Mouse (Mus musculus) thymus, postnatal 14 days (tissue): ENCODE data around the gene Cyp4f13.

Experiments
- DNase-seq: peaks from one replicate; pipeline ENCODE4 v3.0.0; 2021

Gene Cyp4f13

DNA sequence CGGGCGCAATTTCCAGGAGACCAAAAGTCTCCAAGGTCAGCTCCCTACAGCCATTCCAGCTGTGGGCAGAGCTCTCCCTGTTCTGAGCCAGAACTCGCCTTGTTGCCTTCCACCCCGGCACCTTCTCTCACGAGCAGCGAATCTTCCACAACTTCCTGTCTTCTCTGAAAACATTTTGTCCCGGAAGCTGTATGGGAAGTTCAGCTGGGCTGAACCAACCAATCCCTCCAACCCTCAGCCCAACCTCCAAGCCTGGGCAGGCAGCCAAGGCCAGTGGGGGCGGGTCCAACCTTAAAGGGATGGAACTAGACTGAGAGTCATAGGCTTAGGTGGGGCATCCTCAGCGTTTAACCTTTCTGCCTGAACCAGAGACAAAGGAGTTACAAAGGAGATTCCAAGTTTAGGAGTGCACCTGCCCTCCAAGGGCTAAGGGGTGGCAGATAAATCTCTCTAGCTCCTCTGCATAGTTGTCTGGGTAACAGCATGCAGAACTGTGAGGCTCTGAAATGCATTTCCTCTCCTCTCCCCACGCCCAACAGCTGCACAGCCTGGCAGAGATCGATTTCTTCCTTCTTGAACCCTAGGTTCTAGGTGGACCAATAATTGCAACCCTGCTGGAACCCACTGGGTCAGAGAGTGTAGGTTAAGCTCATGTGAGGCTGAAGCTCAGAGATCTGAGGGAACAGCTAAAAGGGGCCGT lies at the start of gene Cyp4f13:
Cyp4f13 (minus strand) TSS at position 188 of the 700 bp plus-strand sequence.
- DNase-seq, result peak; percentile 94

DNA sequence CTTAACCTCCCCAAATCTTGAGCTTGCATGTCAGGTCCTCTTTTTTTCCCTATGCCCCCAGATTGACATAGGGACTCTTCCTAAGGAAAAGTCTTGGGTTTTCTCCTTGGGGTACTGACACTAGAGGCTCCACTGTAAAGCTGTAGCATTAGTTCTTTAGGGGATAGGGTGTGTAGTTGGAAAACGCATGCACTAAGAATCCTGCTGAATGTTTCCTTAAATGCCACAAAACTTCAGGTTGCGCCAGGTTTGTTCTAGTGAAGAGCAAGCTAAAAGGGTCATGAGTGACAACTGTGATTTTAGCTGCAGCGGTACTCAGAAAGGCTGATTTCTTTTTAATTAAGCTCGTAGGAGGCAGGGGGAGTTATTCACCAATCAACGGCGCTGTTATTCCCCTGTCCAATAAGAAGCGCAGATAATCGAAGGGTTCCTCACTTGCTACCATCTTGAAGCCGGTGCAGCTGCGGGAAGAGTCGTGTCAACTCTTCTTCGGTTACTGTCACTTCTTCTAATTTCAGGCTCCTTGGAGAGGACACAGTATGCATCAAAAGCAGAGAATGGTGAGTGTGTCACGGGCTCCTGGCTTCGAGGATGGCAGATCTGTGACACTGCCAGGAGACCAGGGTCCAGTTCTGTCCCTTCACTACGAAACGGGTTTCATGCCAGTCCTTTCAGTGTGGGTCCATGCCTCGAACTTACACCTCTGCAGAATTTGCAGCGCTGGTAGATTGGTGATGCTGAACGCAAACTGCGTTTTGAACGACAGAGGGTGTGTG lies 45.7 kb upstream of the Cyp4f13 start, which contains the start of gene Zfp952:
Zfp952 (plus strand) TSS at position 431 of the 776 bp plus-strand sequence.
- DNase-seq, result peak; percentile 81

DNA sequence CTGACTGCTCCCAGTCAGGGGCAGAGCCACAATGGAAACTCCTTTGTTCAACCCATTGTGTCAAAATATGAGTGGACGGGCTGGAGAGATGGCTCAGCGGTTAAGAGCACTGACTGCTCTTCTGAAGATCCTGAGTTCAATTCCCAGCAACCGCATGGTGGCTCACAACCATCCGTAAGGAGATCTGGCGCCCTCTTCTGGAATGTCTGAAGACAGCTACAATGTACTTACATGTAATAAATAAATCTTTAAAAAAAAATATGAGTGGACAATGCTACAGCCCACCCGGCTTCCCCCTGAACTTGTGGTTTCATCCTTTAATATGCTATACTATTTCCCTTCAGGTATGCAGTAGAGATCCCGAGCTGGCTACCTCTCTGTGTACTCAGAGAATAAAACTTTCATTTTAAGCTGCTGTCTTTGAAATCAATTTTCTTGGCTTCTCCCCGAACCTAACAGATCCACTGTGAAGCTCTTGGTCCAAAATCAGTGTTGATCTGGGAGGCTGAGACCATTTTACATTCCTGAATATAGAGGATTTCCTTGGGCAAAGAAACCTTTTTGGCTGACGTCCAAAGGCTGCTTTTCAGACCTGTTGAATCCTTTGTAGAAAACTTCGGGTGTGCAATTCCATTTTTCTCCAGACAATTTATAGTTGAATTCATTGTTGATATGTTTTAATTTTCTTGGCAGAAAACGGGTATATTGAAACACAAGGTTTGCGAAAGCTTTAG lies 44.9 kb upstream of the Cyp4f13 start:
- DNase-seq, result peak; percentile 53

DNA sequence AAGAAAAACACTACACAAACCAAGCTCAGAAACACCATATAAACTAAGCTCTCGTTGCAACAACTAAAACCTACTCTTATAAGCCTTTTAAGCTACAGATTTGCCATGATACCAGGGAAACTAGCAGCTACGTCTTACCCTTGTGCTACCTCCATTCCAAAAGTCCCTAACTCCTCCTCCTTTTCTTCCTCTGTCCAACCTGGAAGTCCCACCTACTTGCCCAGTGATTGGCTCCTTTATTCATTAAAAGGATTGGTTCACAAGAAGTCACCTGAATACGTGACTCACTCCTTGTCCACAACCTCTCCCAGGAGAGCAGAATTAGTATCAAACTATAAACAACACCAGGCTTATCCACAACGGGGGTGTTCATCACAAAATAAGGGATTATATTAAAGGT lies 39.1 kb upstream of the Cyp4f13 start:
- no peak for DNase-seq

DNA sequence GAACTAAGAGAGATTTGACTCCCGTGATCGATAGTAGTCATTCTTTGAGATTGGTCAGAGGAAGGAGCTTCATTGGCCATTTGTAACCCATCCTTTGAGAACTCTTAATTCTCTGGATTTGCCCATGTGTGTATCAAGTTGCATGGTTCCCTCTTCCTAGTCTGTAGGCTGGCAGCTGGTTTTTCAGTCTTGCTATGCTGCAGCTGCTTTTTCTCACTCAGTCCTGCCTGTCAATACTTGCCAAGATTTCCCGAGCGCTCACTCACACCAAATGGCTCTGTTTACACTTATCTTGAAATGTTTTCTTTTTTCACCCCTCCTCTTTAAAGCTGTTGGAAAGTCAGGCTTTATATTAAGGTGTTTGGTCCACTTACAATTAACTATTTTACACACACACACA lies 34.2 kb upstream of the Cyp4f13 start:
- DNase-seq, result no peak

DNA sequence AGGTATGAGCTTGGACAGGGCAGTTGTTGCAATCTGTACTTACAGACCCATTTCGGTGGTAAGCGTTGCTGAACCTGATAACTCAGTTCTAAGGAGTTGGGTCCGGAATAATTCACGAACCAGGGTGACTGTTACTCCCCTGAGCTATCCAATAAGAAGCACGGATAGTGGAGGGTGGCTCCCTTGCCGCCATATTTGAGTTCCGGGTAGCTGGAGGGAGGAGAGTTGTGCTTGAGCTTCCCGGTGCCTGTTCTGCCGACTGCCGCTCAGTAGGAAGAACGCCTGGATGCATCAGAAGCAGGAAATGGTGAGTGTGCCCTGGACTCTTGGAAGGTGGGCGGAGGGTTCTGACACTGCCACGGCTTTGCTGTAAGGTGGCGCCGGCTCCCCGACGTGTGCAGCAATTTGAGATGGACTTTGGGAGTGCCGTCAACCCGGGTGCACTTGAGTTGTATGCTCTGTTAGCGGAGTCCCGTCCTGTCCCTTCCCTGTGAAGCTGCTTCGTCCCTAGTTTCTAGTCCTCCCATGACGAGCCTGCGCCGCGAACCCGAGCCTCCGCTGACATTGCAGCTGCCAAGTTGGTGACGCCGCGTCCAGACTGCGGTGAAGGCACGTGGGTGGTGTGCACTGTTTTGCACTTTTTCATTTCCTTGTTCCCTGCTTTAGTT lies 18.6 kb upstream of the Cyp4f13 start, which contains the start of gene Zfp472:
Zfp472 (plus strand) TSS at position 192 of the 668 bp plus-strand sequence.
- peak; percentile 91 for DNase-seq

DNA sequence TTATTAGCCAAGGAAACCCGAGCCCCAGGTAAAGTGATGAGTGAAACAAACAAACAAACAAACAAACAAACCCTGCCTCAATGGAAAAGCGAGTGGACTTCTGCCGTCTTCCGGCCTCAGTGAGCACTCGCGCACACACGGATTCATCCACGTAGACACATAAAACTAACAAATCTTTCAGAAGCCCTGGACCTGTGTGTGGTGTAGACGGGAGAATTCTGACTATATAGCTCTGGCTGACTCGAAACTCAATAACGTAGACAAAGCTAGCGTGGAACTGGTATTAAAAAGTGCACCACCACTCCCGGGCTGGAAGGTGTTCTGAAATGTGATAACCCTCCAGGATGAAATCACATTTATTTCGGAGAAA lies 18.0 kb upstream of the Cyp4f13 start:
- DNase-seq, result no peak

DNA sequence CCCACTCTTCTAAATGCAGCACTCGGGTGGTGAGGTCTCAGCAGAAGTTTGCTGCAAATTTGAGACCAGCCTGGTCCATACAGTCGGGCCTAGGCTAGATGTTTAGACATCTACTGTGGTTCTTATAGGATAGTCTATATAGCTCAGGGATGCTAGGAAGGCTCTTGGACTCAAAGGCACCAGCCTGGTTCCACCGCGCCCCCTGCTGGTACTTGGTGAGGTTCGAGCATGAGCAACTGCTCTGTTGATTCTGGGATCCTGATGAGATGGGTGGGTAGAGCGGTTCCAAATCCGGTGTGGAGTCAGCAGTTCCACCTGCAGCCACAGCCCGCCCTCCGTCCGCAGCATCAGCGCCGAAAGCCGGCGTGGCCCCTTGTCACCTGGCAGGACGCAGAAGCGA lies 4.2 kb upstream of the Cyp4f13 start:
- DNase-seq, result peak; percentile 87

DNA sequence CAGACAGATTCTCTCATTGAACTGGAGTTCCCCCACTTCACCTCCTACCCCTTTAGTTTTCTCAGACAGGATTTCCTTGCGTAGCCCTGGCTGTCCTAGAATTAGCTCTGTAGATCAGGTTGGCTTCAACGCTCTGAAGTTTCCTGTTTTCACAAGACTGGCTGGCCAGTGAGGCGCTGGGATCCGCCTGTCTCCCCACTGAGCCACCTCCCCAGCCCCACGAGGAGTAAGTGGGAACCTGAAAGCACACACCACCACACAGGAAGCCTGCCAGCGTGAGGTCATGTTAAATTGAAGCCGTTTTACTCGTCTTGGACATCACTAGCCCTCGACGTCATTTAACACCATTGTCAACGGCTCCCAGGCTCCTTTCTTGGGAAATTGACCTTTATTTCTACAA lies 3.8 kb upstream of the Cyp4f13 start:
- no peak for DNase-seq

DNA sequence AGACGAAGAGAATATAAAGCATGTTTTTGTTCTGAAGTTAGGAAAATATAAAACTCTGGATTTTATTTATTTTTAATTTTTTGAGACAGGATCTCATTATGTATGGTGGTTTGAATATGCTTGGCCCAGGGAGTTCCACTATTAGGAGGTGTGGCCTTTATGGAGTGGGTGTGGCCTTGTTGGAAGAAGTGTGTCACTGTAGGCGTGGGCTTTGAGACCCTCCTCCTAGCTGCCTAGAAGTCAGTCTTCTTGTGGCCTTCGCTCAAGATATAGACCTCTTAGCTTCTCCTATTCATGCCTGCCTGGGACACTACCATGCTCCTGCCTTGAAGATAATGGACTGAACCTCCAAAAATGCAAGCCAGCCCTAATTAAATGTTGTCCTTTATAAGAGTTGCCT lies 2.9 kb upstream of the Cyp4f13 start:
- DNase-seq, result no peak

DNA sequence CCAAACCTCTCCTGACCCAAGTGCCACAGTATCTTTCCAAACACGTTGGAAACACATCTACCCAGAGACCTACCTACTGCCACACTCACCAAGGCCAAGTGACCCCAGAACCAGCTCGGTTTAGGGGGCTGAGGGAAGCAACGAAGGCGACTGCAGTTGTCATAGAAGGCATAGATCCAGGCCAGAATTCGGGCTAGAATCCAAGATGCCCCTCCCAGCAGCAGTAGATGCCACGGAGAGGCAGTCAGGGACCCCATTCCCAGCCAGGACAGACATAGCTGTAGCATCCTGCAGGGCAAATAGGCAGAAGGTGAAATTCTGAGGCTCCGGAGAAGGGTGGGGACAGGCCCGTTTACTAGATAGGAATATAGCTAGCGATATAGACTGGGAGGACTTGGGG lies 486 bp downstream of the Cyp4f13 start:
- DNase-seq, result peak; percentile 29

DNA sequence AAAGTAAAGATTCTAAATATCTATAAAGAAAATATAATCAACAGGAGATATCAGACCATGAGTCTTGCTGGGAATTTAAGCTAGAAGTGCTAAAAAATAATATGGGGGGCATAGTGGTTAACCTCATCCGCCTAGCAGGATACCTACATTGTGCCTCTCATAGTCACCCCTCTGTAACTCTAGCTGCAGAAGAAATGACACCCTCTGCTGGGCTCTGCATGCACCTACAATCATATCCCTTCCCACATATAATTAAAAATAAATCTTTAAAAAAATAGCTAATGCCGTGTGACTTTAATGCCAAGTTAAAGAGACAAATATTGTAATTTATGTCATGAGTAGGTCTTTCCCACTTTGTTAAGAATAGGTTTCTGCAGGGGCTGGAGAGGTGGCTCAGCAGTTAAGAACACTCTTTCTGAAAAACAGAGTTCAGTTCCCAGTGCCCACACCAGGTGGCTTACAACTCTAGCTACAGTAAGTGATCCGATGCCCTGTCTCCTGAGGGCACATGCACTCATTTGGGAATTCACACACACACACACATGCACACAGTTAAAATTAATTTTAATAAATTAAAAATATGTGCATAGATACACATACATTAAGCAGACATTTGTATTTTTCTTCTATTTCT lies 2.7 kb downstream of the Cyp4f13 start:
- DNase-seq, result no peak

DNA sequence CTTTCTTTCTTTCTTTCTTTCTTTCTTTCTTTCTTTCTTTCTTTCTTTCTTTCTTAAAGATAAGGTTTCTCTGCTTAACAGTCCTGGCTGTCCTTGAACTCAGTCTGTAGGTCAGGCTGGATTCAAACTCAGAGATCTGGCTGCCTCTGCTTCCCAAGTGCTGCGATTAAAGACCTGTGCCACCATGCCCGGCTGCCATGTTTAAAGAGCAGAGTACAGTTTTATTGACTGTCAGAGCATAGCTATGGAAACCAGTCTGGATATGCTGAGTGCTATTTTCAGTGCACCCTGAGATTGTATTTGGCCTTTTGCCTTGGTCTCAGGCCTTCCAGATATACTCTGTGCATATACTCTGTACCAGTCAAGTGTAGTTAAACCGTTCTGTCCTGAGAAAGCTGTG lies 3.5 kb downstream of the Cyp4f13 start:
- no peak for DNase-seq

DNA sequence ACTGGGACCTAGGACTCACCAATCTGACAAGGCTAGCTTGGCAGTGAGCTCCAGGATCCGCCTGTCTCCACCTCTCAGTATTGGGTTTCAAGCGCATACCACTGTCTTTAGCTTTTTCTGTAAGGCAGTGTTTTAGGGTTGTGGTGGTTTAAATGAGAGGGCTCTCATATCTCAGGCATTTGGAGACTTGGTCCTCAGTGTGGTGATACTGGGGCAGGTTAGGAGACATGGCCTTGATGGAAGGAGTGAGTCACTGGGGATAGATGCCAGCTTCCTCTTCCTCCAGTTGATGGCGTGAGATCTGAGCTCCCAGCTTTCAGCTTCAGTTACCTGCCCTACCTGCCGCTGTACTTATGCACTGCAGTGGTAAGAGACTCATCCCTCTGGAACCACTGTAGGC lies 7.4 kb downstream of the Cyp4f13 start:
- DNase-seq, result no peak

DNA sequence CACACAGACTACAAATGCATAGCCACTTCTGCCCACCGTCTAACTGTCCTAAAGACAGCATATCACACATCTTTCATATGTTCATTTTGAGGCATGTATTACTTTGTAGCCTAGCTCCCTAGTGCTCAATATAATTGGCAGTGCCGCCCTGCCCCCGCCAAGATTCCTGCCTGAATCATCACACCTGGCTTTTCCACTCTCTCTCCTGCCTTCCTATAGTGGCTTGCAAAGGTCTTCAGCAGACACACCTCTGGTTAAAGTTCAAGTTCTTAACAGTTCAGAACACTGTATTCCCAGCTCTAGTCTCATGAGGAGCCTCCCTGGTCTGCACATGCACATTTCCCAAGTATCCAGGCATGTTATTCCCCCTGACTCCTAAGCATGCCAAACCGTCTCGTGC lies 19.4 kb downstream of the Cyp4f13 start:
- DNase-seq, result no peak

DNA sequence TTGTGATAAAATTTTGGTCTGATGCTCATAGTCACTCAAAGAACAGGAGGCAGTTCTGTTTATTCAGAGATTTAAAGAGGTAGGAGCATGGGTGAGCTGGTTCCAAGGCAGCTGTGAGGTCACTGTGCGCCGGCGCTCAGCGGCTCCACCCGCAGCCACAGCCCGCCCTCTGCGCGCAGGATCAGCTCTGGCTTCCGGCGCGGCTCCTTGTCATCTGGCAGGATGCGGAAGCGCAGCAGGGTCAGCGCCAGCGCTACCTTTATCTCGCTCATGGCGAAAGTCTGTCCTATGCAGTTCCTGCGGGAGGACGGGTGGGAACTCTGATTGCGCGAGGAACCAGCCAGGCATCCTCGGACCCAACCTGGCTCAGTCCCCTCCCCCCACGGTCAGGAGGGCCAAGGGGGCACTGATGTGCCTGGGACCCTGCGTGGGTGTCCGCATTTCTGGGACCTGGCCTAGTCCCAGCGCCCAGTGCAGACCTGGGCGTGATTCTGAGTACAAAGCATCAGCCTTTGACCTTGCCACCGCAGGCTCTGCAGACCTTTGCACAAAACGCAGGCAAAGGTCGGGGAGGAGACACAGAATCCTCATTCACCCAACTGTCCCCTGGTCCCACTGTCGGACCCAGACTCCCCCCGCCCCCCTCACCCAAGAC lies 22.4 kb downstream of the Cyp4f13 start:
- peak; percentile 79 for DNase-seq

DNA sequence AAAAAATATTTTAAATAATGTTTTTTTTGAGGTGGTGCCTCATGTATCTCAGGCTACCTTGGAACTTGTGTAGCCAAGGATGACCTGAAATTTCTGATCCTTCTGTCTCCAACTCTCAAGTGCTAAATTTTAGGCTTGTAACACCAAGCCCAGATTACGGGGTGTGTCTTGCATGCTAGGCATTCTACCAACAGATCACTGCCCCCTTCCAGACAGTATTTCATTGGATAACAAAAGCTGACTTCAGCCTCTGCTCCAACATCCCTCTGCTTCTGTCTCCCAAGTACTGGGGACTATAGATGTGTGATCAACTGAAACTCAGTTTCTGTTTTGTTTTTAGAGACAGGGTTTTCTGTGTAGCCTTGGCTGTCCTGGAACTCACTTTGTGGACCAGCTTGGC lies 23.5 kb downstream of the Cyp4f13 start:
- DNase-seq, result no peak

DNA sequence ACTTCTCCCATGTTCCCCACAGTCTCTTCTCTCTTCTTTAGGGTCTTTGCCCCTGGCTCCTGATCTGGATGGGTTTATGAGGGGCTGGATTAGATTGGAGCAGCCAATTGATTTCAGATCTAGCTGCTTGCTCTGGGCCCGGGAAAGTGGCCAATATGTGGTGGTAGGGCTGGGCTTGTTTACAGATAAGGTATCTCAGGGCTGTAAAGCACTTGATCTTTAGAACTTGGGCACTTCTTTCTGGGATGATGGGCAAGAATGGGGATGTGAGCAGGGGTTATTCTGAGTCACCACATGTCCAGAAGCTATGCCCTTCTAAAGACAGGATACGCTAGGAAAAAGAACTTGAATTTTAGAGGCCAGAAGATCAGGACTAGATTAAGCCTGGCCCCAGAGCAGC lies 28.1 kb downstream of the Cyp4f13 start:
- no peak for DNase-seq

DNA sequence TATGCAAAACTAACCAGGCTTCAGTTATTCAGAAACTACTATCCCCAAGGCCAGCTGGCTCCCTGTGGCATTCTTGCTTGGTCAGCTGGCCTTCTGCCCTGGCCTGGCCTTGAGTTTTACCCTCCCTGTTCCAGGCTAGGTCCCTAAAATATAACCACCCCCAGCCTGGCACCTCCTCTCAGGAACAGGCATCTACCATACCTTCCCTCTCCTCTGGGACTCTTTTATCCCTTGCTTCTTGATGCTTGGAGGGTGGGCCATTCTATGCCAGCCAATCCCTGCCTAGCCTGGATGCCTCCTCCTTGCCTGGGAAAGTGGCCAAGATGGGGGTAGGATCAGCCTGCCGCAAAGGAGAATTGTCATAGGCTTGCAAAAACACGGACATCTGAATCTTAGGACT lies 30.1 kb downstream of the Cyp4f13 start, which contains the start of gene Cyp4f14:
Cyp4f14 (minus strand) TSS at position 212 of the 400 bp plus-strand sequence.
- DNase-seq, result no peak

DNA sequence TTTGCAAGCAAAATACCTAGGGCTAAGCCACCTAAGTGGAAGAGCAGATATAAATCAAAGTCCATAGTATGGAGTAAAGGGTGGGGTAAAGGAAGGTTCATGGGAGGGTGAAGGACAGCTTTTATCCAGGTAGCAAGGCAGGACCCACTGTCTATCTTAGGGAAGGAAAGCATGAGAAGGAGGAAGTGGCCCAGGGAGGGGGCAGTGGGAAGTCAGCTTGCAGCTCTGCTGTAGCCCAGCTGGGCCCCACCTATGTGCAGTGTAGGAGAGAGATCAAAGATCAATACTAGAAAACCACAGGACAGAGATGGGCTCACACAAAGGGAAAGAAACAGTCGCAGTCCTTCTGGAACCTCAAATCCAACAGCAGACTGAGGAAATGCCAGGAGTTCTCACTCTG lies 31.1 kb downstream of the Cyp4f13 start:
- no peak for DNase-seq

DNA sequence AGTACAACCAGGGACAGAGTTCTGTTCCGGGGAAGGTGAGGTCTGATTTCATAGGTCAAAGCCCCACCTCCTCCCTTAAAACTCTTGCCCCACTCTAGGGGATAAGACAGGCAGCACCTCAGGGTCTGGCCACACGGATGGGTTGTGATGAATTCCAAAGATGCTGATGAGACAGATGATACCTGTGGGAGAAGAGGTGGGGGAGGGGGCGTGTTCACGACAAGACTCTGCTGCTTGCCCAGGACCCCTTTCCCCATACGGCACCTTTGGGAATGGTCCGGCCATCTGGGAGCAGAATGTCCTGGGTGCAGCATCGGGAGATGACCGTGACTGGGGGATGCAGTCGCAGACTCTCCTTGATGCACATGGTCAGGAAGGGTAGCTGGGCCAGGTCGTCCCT lies 41.0 kb downstream of the Cyp4f13 start:
- no peak for DNase-seq

DNA sequence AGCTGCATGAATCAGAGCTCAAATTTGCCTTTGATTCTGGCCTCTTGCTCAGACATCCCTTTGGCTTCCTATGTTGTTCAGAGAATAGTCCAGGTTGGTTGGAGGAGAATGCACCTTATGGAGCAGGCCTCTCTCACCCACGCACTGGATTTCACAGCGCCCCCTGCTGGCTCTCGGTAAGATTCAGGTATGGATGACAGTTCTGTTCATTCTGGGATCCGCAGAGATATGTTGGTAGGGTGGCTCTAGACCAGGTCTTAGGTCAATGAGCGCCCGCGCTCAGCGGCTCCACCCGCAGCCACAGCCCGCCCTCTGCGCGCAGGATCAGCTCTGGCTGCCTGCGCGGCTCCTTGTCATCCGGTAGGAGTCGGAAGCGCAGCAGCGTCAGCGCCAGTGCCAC lies 42.0 kb downstream of the Cyp4f13 start:
- DNase-seq, result peak; percentile 65
